Comparison of ENCODE assay signal across 24 mouse cellular contexts in the genomic region with DNA sequence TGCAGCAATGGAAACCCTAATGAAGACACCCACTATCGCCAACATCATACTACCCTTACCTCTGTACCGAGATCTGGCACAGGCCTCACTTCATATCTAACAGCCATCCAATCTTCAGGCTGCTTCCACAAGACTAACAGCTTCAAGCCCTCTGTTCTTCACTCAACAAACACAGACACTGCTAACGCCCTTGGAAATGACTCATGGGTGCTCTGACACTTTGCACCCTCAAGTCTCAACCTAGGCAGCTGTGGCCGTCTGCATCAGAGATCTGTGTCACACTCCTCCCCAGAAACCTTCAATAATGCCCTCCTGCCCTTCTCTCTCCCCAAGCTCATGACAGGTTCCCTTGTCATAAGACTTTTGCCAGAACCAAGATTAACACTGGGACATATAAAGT.
"Had no signal": no experiment of that assay in that cellular context is flagged by ENCODE, and none has a peak within 500 bp of the region (broad histone marks: within the 10 kb centered on the region; RNA-seq: fewer than 3 reads in every experiment).

No protein-coding gene starts in this region.

- H3K4me1 ChIP-seq: heart, embryonic 15.5 days; hindbrain, embryonic 10.5 days; hindbrain, embryonic 12.5 days; intestine, embryonic 15.5 days; limb, embryonic 10.5 days; limb, embryonic 12.5 days had no signal

- H3K36me3 ChIP-seq: intestine, embryonic 15.5 days had no signal

- H3K4me3 ChIP-seq: gastrocnemius, adult 2 months; heart, adult 2 months; heart, embryonic 13.5 days; heart, embryonic 15.5 days; hindbrain, embryonic 10.5 days; hindbrain, embryonic 12.5 days; intestine, embryonic 15.5 days; layer of hippocampus, adult 2 months; left cerebral cortex, adult 2 months; limb, embryonic 10.5 days; limb, embryonic 12.5 days had no signal

- H3K27me3 ChIP-seq: heart, embryonic 13.5 days; heart, embryonic 15.5 days; hindbrain, embryonic 12.5 days; intestine, embryonic 15.5 days; limb, embryonic 12.5 days had no signal

- H3K27ac ChIP-seq: gastrocnemius, adult 2 months; heart, adult 2 months; heart, embryonic 13.5 days; heart, embryonic 15.5 days; hindbrain, embryonic 10.5 days; hindbrain, embryonic 12.5 days; hindbrain, embryonic 14.5 days; intestine, embryonic 15.5 days; layer of hippocampus, adult 2 months; left cerebral cortex, adult 2 months; limb, embryonic 10.5 days; limb, embryonic 12.5 days had no signal

- DNase-seq: gastrocnemius, adult 2 months; gastrocnemius, postnatal 10 days; gastrocnemius, postnatal 25 days; heart, adult 2 months; heart, postnatal 4 days; kidney, adult 18-20 months; kidney, adult 8-10 months; kidney, postnatal 10 days; kidney, postnatal 25 days; kidney, postnatal 4 days had no signal

- H3K9ac ChIP-seq: heart, embryonic 13.5 days; heart, embryonic 15.5 days; hindbrain, embryonic 12.5 days; hindbrain, embryonic 14.5 days; intestine, embryonic 15.5 days; limb, embryonic 12.5 days had no signal

- H3K4me2 ChIP-seq: heart, embryonic 11.5 days; heart, embryonic 13.5 days; heart, embryonic 15.5 days; hindbrain, embryonic 12.5 days; hindbrain, embryonic 14.5 days; intestine, embryonic 15.5 days; limb, embryonic 12.5 days had no signal

- H3K9me3 ChIP-seq: heart, embryonic 13.5 days; heart, embryonic 15.5 days; hindbrain, embryonic 10.5 days; hindbrain, embryonic 12.5 days; intestine, embryonic 15.5 days; limb, embryonic 10.5 days; limb, embryonic 12.5 days had no signal

- ATAC-seq: hindbrain, embryonic 16.5 days; inflammation-experienced regulatory T-cells, adult 6 months; intestine, embryonic 15.5 days; intestine, postnatal 0 days had no signal
